Mouse (Mus musculus) midbrain, embryonic 15.5 days (tissue): ENCODE measurements around the gene Copb2. TPM values are rescaled to one million over a fixed set of nuclear protein-coding genes. Genes with fewer than 3 reads are reported as not detected.
A peak's percentile ranks its signal among the peaks of the same experiment; 100 is the strongest.

Source experiments
- ATAC-seq: fragments of 200-750 bp; cut with Nextera tagmentation; replicated peaks from 2 replicates; pipeline ENCODE4 v1.8.0; 2017; ENCODE audit warnings: moderate TSS enrichment
- H3K27ac ChIP-seq: fragments of 300-500 bp; sonication (generic); 2 replicates; pipeline ENCODE4 v1.5.1; 2015; ENCODE audit warnings: mild to moderate bottlenecking, inconsistent platforms
- H3K27me3 ChIP-seq: fragments of 300-500 bp; sonication (generic); replicated peaks from 2 replicates; pipeline ENCODE4 v1.6.1; 2015; ENCODE audit warnings: inconsistent platforms
- H3K36me3 ChIP-seq: fragments of 300-500 bp; sonication (generic); replicated peaks from 2 replicates; pipeline ENCODE4 v1.6.1; 2015; ENCODE audit warnings: inconsistent platforms
- H3K4me1 ChIP-seq: fragments of 300-500 bp; sonication (generic); 2 replicates; pipeline ENCODE4 v1.6.1; 2015; ENCODE audit warnings: inconsistent platforms
- H3K4me2 ChIP-seq: fragments of 300-500 bp; sonication (generic); 2 replicates; pipeline ENCODE4 v1.6.1; 2015; ENCODE audit warnings: inconsistent platforms, mild to moderate bottlenecking, moderate library complexity
- H3K4me3 ChIP-seq: fragments of 300-500 bp; sonication (generic); 2 replicates; pipeline ENCODE4 v1.5.1; 2015; ENCODE audit warnings: mild to moderate bottlenecking, inconsistent platforms
- H3K9ac ChIP-seq: fragments of 300-500 bp; sonication (generic); 2 replicates; pipeline ENCODE4 v1.6.1; 2015; ENCODE audit warnings: mild to moderate bottlenecking, inconsistent platforms
- H3K9me3 ChIP-seq: fragments of 300-500 bp; sonication (generic); 2 replicates; pipeline ENCODE4 v1.6.1; 2016; ENCODE audit warnings: inconsistent platforms
- WGBS: fragments of 180-500 bp; shearing (Covaris S2); methylation state at CpG from one replicate; pipeline ENCODE4 v1.1.7; 2015; ENCODE audit warnings: mixed read lengths; 5-methylcytosine and 5-hydroxymethylcytosine counted together
- polyA plus RNA-seq: library from polyadenylated mRNA; unstranded; fragments of >200 nt; fragmentation: Nextera tagmentation; extraction: Ambion mirVana; gene quantifications from 2 replicates; pipeline ENCODE4 v1.2.1, GENCODE M21; 2015

The Copb2 gene
- 123 and 125 TPM in 2 replicates for polyA plus RNA-seq

DNA sequence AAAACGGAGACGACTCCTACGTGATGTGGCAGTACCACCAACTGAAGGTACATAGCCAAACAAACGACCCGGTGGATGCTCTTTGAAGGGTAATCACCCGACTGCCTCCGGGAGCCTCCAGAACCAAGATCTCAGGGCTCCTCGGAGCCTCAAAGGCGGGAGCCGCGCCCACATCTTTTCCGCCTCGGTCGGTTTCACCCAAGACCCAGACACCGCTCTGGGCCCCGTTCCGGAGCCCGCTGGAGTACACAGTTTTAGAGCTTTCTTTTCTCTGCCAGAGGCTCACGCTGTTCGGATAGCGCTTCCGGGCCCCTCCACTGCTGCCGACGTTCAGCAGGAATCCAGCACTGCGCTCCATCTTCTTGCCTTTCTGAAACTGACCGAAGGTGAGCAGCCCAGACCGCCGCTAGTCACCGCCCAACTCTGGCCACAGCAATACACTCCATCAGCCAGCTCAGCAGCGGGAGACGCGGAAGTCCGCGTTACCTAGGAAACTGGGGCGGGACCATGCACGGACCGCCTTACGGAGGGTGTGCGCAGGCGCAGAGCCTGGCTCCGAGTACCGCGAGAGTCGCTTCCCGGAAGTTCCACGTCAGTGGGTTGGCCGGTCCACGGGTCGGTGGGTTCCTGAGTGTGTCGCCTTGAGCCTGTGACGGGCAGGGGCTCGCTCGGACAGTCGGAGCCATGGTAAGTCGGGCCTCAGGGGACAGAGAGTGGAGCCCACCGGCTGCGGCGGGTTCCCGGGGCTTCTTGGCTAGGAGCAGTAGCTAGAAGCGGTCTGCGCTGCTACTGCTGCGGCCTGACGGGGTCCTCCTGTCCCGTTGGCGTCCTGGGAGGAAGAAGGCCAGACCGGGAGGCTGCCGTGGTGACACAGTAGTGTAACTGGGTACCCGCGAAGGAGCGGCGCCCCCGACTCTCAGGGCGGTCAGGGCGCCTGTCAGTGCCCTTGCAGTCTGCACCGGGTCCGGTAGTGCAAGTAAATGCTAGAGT, at the start of gene Copb2:
Copb2 (plus strand) TSS at position 585 of the 990 bp plus-strand sequence.
- Histone ChIP-seq H3K4me3 (peak within 1 kb of the TSS; percentile 84), H3K9ac (peak within 1 kb of the TSS; percentile 80), H3K36me3 (peaks cover 6% of the 10 kb centered on the region; the same call in 1 of the 2 replicates), H3K4me2 (peak within 1 kb of the TSS; percentile 70), H3K4me1 (peaks cover 22% of the 10 kb centered on the region), H3K9me3 (no peaks in the 10 kb centered on the region), H3K27ac (peak within 1 kb of the TSS; percentile 85), H3K27me3 (no peaks in the 10 kb centered on the region)
- peak; percentile 100 for ATAC-seq
- under 1% methylated on average over 76 of the region's 76 CpGs for whole genome bisulfite sequencing

DNA sequence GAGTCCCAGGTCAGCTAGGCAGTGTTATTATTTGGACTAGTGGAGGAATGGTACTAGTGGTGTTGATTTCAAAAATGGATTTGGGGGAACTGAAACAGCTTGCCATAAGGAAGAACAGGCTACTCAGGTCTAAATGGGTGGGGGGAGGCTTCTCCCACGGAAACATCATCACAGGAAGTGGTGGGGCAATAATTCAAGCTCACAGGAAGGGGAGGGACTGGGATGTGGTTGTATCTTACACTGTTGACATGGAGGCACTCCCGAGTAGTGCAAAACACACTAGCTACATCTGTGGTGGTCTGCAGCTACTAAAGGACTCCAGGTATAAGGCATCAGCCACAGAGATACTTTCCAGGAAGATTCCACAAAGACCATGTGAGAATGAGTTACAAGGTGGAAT, 39.6 kb upstream of the Copb2 start:
- H3K4me3 ChIP-seq = no peak overlapping the region
- H3K4me2 ChIP-seq = no peak overlapping the region
- no peaks in the 10 kb centered on the region for H3K9me3 ChIP-seq
- H3K9ac ChIP-seq = no peak overlapping the region
- no peak for ATAC-seq
- WGBS = 84% methylated on average over 2 of the region's 2 CpGs
- H3K36me3 ChIP-seq = no peaks in the 10 kb centered on the region
- H3K27ac ChIP-seq = 0 out of 2 replicates have a peak overlapping the region, but pooled peaks have one; percentile 43
- no peaks in the 10 kb centered on the region for H3K27me3 ChIP-seq
- H3K4me1 ChIP-seq = peaks cover 24% of the 10 kb centered on the region

DNA sequence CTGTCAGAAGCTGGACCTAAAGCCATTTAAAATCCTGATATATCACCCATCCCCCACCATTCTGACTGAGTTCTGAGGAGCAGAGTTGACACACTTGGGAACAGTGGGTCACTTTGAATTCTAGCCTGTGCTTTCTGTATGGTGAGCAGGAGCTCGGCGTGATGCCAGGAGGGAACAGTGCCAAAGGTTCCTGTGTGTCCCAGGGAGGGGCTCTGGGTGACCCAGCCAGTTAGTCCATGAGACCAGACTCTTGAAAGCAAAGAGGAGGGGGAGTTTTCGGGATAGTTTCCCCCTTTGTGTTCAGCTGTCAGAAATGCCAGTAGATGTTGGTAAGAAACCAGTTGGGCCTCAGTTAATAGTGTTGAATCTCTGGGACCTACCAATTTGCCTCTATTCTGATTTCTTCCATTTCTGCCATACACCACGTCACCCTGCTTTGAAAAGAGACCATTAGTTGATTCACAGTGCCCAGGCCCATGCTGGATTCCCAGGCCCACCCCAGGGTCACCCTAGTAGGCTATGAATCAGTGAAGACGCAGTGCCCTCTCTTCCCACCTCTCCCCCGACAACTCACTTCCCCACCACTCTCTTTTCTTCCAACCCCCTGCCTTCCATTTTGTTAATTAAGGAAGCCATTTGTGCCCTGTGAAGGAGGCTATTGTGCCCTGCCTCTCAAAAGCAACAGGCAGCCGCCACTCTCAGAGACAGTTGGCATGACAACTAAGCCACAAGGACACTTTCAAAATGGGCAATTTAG, 38.6 kb upstream of the Copb2 start:
- H3K27ac ChIP-seq = peak overlapping the region; percentile 60
- H3K4me2 ChIP-seq = no peak overlapping the region
- H3K4me1 ChIP-seq = peaks cover 24% of the 10 kb centered on the region
- H3K9ac ChIP-seq = no peak overlapping the region
- H3K9me3 ChIP-seq = no peaks in the 10 kb centered on the region
- no peaks in the 10 kb centered on the region for H3K36me3 ChIP-seq
- peak; percentile 86 for ATAC-seq
- H3K27me3 ChIP-seq = no peaks in the 10 kb centered on the region
- 39% methylated on average over 7 of the region's 7 CpGs for WGBS
- no peak overlapping the region for H3K4me3 ChIP-seq

DNA sequence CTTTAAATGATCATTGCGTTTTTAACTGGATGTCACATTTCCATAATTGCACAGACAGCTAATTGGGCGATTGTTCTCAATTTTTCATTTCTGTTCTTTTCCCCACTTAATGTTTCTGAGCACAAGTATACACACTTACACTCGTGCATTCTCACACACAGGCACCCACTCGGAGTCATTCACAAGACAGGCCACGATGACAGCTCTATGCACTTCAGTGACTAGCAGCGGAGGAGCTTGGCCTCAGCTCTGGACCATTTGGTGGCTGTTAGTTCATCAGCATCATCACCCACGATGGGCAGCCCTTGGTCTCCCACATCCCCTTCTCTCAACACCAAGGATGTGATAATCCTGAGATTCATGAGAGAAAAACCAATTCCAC, 38.0 kb upstream of the Copb2 start:
- peak overlapping the region; percentile 60 for H3K27ac ChIP-seq
- H3K9ac ChIP-seq = no peak overlapping the region
- 29% methylated on average over 7 of the region's 7 CpGs for WGBS
- peaks cover 24% of the 10 kb centered on the region for H3K4me1 ChIP-seq
- H3K27me3 ChIP-seq = no peaks in the 10 kb centered on the region
- no peak overlapping the region for H3K4me3 ChIP-seq
- no peak overlapping the region for H3K4me2 ChIP-seq
- ATAC-seq = 0 out of 2 replicates have a peak, but pooled peaks have one; percentile 50
- no peaks in the 10 kb centered on the region for H3K9me3 ChIP-seq
- no peaks in the 10 kb centered on the region for H3K36me3 ChIP-seq

DNA sequence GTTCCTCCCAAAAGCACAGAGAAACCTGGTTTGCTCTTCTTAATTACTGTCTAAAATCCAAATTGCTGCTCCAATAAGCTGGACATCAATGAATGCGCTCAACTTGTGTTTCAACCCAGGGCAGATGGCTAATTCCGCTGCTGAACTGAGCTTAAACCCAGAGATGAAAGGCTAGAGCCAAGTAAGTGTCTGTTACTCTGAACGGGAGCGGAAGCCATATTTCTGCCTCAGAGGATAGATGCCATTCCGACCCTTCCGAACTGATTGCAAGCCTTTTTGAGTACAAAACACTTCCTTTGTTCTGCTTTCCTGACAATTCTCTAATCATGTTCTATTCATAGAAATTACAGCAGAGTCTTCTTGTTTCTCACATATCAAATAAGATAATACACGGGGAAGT, 36.3 kb upstream of the Copb2 start:
- Histone ChIP-seq H3K36me3 (no peaks in the 10 kb centered on the region), H3K4me1 (peaks cover 24% of the 10 kb centered on the region), H3K9me3 (no peaks in the 10 kb centered on the region), H3K27me3 (no peaks in the 10 kb centered on the region), H3K4me2 (no peak overlapping the region), H3K27ac (no peak overlapping the region), H3K9ac (no peak overlapping the region), H3K4me3 (no peak overlapping the region)
- no peak for ATAC-seq
- WGBS = 76% methylated on average over 7 of the region's 7 CpGs

DNA sequence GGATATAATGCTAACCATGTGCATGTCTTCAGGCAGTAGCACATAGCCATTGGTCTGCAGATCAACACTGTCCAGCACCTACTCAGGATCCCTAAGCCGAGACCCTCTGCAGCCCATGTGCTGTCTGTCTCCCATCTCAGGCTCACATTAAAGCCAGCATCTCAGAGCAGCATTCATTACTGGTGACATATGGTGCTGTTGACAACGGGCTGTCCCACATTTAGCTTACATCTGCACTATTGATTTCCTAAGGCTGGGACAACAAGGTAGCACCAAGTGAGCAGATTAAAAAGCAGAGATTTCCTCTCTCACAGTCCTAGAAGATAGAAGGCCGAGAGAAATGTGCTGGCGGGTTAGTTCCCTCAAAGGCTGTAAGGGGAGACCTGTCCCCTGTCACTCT, 33.7 kb upstream of the Copb2 start:
- WGBS = 73% methylated on average over 4 of the region's 4 CpGs
- Histone ChIP-seq H3K27me3 (no peaks in the 10 kb centered on the region), H3K9me3 (no peaks in the 10 kb centered on the region), H3K9ac (no peak overlapping the region), H3K4me3 (no peak overlapping the region), H3K36me3 (no peaks in the 10 kb centered on the region), H3K4me2 (no peak overlapping the region), H3K4me1 (peaks cover 11% of the 10 kb centered on the region), H3K27ac (no peak overlapping the region)
- no peak for ATAC-seq

DNA sequence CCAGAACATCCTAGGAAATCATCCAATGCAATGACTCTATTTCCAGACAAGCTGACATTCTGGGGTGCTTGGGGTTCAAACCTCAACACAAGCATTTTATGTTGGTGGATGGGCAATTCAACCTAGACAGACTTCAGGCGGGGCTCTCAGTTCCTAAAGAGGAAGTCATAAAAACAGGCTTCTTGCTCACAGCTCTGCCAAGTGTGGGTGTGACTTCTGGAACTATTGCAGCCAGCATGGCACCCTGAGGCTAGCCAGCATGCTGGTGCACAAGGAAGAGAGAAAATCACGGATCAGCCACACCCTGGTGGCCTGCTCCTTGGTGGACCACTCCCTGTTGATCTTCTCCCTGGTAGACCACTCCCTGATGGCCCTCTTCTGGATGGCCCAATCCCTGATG, 32.5 kb upstream of the Copb2 start:
- Histone ChIP-seq H3K27me3 (no peaks in the 10 kb centered on the region), H3K27ac (no peak overlapping the region), H3K36me3 (no peaks in the 10 kb centered on the region), H3K9me3 (no peaks in the 10 kb centered on the region), H3K4me2 (no peak overlapping the region), H3K4me1 (no peaks in the 10 kb centered on the region), H3K9ac (no peak overlapping the region), H3K4me3 (no peak overlapping the region)
- 65% methylated on average over 2 of the region's 2 CpGs for WGBS
- ATAC-seq = no peak

DNA sequence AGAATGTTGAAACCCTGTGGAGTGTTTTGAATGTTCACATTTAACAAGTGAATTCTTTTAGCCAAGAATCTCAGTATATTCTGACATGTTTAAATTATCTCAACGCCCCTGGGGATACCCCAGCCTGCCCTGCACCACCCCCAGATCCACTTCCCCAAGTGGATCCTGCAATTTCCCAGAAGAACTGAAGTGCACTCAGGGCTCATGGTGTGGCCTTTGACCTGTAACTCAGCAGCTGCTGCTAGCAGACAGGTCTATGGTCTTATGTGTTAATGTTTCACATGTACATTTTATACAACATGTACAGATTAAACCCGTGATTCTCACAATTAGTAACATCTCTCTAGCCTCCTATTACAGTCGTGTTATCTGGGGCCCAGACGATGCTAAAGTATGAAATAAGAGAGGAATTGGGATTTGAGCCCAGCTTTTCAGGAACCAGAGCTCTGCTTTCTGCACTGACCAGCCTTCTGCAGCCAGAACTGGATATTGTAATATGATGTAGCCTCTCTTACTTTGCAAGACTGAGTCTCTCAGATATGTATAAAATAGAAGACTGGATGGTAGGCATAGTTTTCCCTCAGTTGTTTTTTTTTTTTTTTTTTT, 28.7 kb upstream of the Copb2 start:
- Histone ChIP-seq H3K27ac (no peak overlapping the region), H3K4me2 (no peak overlapping the region), H3K9me3 (no peaks in the 10 kb centered on the region), H3K9ac (no peak overlapping the region), H3K27me3 (no peaks in the 10 kb centered on the region), H3K4me3 (no peak overlapping the region), H3K4me1 (0 out of 2 replicates have a peak, but pooled peaks cover 8% of the 10 kb centered on the region), H3K36me3 (no peaks in the 10 kb centered on the region)
- WGBS = 84% methylated on average over 4 of the region's 4 CpGs
- ATAC-seq = no peak

DNA sequence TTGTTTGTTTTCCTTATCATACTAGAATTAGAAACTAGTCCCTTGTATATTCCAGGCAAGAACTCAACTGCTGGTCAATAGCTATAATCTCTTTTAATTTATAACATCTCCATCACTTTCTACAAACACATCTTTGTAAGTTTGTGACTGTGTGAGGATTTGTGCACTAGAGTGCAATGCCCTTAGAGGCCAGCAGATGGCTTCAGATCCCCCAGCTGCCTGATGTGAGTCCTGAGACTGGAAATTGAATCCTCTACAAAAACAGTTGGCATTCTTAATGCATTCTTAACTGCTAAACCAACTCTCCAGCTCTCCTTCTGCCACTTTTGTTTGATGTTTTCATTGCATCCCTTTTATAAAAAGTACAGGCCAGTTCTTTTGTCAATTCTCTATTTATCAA, 27.8 kb upstream of the Copb2 start:
- no peak for ATAC-seq

DNA sequence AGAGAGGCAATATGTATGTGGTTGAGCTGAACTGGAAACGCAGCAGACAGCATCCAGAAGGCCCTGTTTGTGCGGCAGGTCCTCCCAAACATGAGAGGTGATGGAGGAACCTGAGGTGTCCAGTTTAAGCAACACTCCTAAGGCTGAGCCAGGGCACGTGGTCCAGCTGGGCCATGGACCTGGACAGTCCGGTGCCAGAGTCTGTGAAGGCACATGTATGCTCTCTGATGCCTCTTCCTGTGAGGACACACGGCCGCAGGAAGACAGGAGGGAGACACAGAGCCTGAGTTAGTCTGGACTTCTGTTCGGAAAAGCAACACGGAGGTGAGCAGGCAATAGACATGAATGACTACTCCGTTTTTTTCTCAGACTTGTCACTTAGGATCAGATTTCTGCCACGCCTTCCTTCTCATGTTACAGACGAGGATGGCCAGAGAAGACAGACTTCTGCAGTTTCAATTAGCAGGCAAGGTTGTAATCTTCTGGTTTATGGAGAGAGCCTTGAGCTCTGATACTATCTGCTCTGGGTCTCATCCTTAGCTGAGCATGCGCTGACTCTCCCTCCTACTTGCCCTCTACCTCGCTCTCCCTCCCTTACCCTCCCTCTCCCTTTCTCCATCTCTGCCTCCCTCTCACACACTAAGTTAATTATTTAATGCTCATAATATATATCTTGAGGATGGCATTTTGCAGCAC, 25.4 kb upstream of the Copb2 start:
- H3K4me3 ChIP-seq = no peak overlapping the region
- H3K27ac ChIP-seq = no peak overlapping the region
- ATAC-seq = peak; percentile 74
- H3K4me2 ChIP-seq = peak overlapping the region; percentile 38
- WGBS = 49% methylated on average over 13 of the region's 13 CpGs
- peaks cover 8% of the 10 kb centered on the region; the same call in 1 of the 2 replicates for H3K4me1 ChIP-seq
- no peaks in the 10 kb centered on the region for H3K27me3 ChIP-seq
- no peak overlapping the region for H3K9ac ChIP-seq
- no peaks in the 10 kb centered on the region for H3K9me3 ChIP-seq
- no peaks in the 10 kb centered on the region for H3K36me3 ChIP-seq

More for the DNA sequence above, 27.8 kb upstream of the Copb2 start:
- Histone ChIP-seq H3K4me1 (0 out of 2 replicates have a peak, but pooled peaks cover 8% of the 10 kb centered on the region), H3K36me3 (no peaks in the 10 kb centered on the region), H3K4me2 (no peak overlapping the region), H3K4me3 (no peak overlapping the region), H3K27me3 (no peaks in the 10 kb centered on the region), H3K9me3 (no peaks in the 10 kb centered on the region), H3K9ac (no peak overlapping the region), H3K27ac (no peak overlapping the region)

DNA sequence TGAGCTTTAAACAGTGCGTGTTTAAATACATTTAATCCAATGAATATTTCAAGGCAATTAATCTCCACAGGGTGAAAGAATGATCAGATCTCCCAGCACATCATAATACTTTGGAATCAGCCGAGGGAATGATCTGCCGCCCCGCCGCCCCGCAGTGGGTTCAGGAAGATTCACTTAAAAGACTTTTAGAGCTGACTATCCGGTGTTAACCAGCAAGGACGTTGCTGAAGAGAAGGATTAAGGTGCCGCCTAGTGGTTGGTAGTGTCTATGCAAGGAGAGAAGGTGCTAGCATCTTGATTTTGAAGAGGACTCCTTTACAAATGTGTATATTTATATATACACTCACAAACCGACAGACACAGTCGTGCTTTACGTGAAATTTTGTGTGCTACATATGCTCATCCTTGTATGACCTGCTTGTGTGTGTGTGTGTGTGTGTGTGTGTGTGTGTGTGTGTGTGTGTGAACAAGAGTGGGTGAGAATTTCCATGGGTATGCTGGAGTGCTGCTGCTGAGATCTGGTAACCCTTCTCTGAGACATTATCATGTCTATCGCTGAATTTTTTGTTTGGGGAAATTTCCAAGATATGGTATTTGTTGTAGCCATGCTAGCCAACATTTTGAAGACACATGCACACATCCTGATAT, 24.7 kb upstream of the Copb2 start:
- Histone ChIP-seq H3K4me2 (peak overlapping the region; percentile 38), H3K27ac (no peak overlapping the region), H3K36me3 (no peaks in the 10 kb centered on the region), H3K9me3 (no peaks in the 10 kb centered on the region), H3K4me1 (peaks cover 8% of the 10 kb centered on the region; the same call in 1 of the 2 replicates), H3K9ac (no peak overlapping the region), H3K4me3 (no peak overlapping the region), H3K27me3 (no peaks in the 10 kb centered on the region)
- WGBS = 4% methylated on average over 13 of the region's 13 CpGs
- peak; percentile 87 for ATAC-seq
